ENCODE assay signal across 8 mouse cellular contexts in the genomic region with DNA sequence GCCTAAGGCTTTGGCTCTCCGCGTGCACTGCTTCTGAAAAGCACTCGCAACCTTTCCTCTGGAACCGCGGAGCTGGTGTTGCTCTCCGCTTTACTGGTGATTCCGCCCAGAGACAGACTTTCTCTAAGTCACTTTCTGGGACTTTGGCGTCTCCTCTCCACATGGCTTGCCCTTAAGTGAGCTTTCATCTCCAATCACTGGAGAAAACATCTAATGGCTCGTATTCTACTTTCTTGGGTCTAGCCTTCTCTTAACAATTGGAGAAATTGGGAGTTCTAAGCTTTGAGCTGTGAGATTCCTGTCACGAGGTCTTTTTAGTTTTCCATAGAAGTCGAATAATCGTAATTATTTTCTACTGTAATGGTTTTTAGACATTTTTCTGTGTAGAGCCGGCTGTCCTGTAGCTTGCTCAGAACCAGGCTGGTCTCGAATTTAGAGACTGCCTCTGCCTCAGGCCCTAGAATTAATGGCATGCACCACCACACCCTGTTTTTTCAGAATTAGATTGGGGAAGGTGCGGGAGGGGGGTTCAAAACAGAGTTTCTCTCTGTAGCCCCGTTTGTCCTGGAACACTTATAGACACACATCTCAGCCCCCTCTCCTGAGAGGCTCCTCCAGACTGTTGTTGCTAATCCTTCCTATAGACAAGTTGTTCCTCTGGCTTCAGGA. TPM values are rescaled to one million over a fixed set of nuclear protein-coding genes. Genes with fewer than 3 reads are reported as not detected.
DNase-seq lines count a peak whose midpoint lies in the region; ATAC-seq and TF ChIP-seq lines count a peak whose summit lies in the region.

No protein-coding gene starts in this region.

- no peaks in the 10 kb centered on the region for H3K9me3 ChIP-seq in hindbrain, embryonic 15.5 days
- H3K9me3 ChIP-seq in midbrain, postnatal 0 days (ENCODE audit: low read length), result no peaks in the 10 kb centered on the region

- 1% methylated on average over 16 of the region's 16 CpGs for WGBS in hindbrain, embryonic 15.5 days
- WGBS in midbrain, postnatal 0 days, result 2% methylated on average over 16 of the region's 16 CpGs

- H3K9ac ChIP-seq in hindbrain, embryonic 15.5 days, result peak overlapping the region; percentile 39
- peak overlapping the region; percentile 25; the same call in 1 of the 2 replicates for H3K9ac ChIP-seq in midbrain, postnatal 0 days (replicated peaks; ENCODE audit: low read length, poor library complexity, severe bottlenecking)

- H3K4me3 ChIP-seq in left cerebral cortex, adult 2 months, result peak overlapping the region; percentile 87
- peak overlapping the region; percentile 78 for H3K4me3 ChIP-seq in brown adipose tissue, adult 24 weeks (ENCODE audit: insufficient read depth, low read depth, low read length)
- peak overlapping the region; percentile 79 for H3K4me3 ChIP-seq in hindbrain, embryonic 15.5 days
- H3K4me3 ChIP-seq in midbrain, postnatal 0 days (ENCODE audit: low read depth, low read length), result peak overlapping the region; percentile 83

- peaks cover 13% of the 10 kb centered on the region for H3K36me3 ChIP-seq in hindbrain, embryonic 15.5 days
- peaks cover 3% of the 10 kb centered on the region; the same call in 1 of the 2 replicates for H3K36me3 ChIP-seq in midbrain, postnatal 0 days (ENCODE audit: insufficient read depth, low read length)

- H3K4me1 ChIP-seq in brown adipose tissue, adult 24 weeks (ENCODE audit: control insufficient read depth, insufficient read depth, insufficient read length, low read length), result peaks cover 2% of the 10 kb centered on the region
- H3K4me1 ChIP-seq in hindbrain, embryonic 15.5 days (replicated peaks), result peaks cover 25% of the 10 kb centered on the region
- H3K4me1 ChIP-seq in midbrain, postnatal 0 days (ENCODE audit: insufficient read depth, low read length), result peaks cover 3% of the 10 kb centered on the region; the same call in 1 of the 2 replicates

- H3K27me3 ChIP-seq in hindbrain, embryonic 15.5 days, result no peaks in the 10 kb centered on the region
- no peaks in the 10 kb centered on the region for H3K27me3 ChIP-seq in midbrain, postnatal 0 days (ENCODE audit: insufficient read depth, low read length)

- no peak for TF ChIP-seq CTCF in left cerebral cortex, adult 2 months (IDR thresholded peaks at IDR 0.05)
- no peak for TF ChIP-seq CTCF in midbrain, postnatal 0 days (IDR thresholded peaks at IDR 0.05)

- peak overlapping the region; percentile 90 for H3K4me2 ChIP-seq in hindbrain, embryonic 15.5 days
- H3K4me2 ChIP-seq in midbrain, postnatal 0 days (ENCODE audit: low read depth, low read length, poor library complexity, severe bottlenecking), result peak overlapping the region; percentile 80

- intact Hi-C loops in left cerebral cortex, adult 2 months (cut with DNase I), result loop anchor here (1.0 to 5.0 kb wide), 3 partner anchors 39 to 252 kb away; a partner anchor contains a TSS
- intact Hi-C loops in left cerebral cortex, postnatal 25 days (cut with DNase I), result loop anchor here (2.0 kb wide), 1 partner anchor 39 kb away; a partner anchor contains a TSS

- H3K27ac ChIP-seq in left cerebral cortex, adult 2 months, result no peak overlapping the region
- no peak overlapping the region for H3K27ac ChIP-seq in brown adipose tissue, adult 24 weeks (replicated peaks; ENCODE audit: low read depth, low read length)
- 0 out of 2 replicates have a peak overlapping the region, but pooled peaks have one; percentile 30 for H3K27ac ChIP-seq in hindbrain, embryonic 15.5 days (replicated peaks)
- H3K27ac ChIP-seq in midbrain, postnatal 0 days (ENCODE audit: low read depth, low read length), result no peak overlapping the region

- ATAC-seq in hindbrain, embryonic 15.5 days (ENCODE audit: low FRiP score, low read depth), result no peak
- ATAC-seq in midbrain, postnatal 0 days (ENCODE audit: low FRiP score), result no peak; the same call in 1 of the 2 replicates
- ATAC-seq in granulocyte monocyte progenitor cell, adult 5-6 weeks (replicated peaks; ENCODE audit: poor library complexity, severe bottlenecking), result no peak

- no peak for DNase-seq in left cerebral cortex, adult 2 months (ENCODE audit: extremely low spot score in 1 of 2, low spot score in 2 of 2)
- DNase-seq in left cerebral cortex, postnatal 25 days (ENCODE audit: low spot score in 2 of 2), result no peak
- no peak for DNase-seq in midbrain, postnatal 0 days (ENCODE audit: low spot score)
- no peak for DNase-seq in thymus, adult 18-20 months
- no peak for DNase-seq in right cerebral cortex, adult 18-20 months

RNA-seq across cellular contexts. Expression of a gene that starts 0.7 kb away (rescaled TPM):
- total RNA-seq in left cerebral cortex, adult 2 months (2021), result not detected
- total RNA-seq in left cerebral cortex, postnatal 25 days (2021), result under 1 TPM; 0.27 to 0.39 TPM
- not detected in 2 replicates for polyA plus RNA-seq in brown adipose tissue, adult 24 weeks (2012; ENCODE audit: insufficient read depth, insufficient read length, missing spikeins)
- polyA plus RNA-seq in hindbrain, embryonic 15.5 days (2015; fragmentation: Nextera tagmentation; extraction: Ambion mirVana), result 1.6 and 2.9 TPM in 2 replicates
- 0.14 and 0.27 TPM in 2 replicates for total RNA-seq in midbrain, postnatal 0 days (2014; rRNA removed)
- 0.23 and 0.78 TPM in 2 replicates for polyA plus RNA-seq in midbrain, postnatal 0 days (2015; fragmentation: Nextera tagmentation; extraction: Ambion mirVana)
- total RNA-seq in granulocyte monocyte progenitor cell, adult 5-6 weeks (2014; fragmentation: Nextera tagmentation), result 14.6 and 24.6 TPM in 2 replicates
- 7.8 and 11.0 TPM in 2 replicates for total RNA-seq in granulocyte monocyte progenitor cell, adult 5-6 weeks (2017)

RNA-seq across cellular contexts. Expression of a gene that starts 0.7 kb away (rescaled TPM):
- total RNA-seq in left cerebral cortex, adult 2 months (2021), result 10 to 100 TPM; 28.5 to 29.3 TPM
- total RNA-seq in left cerebral cortex, postnatal 25 days (2021), result 10 to 100 TPM; 28.1 to 32.9 TPM
- polyA plus RNA-seq in brown adipose tissue, adult 24 weeks (2012; ENCODE audit: insufficient read depth, insufficient read length, missing spikeins), result 21.7 and 24.2 TPM in 2 replicates
- 74.4 and 77.3 TPM in 2 replicates for polyA plus RNA-seq in hindbrain, embryonic 15.5 days (2015; fragmentation: Nextera tagmentation; extraction: Ambion mirVana)
- total RNA-seq in midbrain, postnatal 0 days (2014; rRNA removed), result 33.7 and 42.6 TPM in 2 replicates
- 57.4 and 60.9 TPM in 2 replicates for polyA plus RNA-seq in midbrain, postnatal 0 days (2015; fragmentation: Nextera tagmentation; extraction: Ambion mirVana)
- 50.4 and 78.1 TPM in 2 replicates for total RNA-seq in granulocyte monocyte progenitor cell, adult 5-6 weeks (2014; fragmentation: Nextera tagmentation)
- 116 and 137 TPM in 2 replicates for total RNA-seq in granulocyte monocyte progenitor cell, adult 5-6 weeks (2017)

RNA-seq across cellular contexts. Expression of a gene that starts 39.9 kb away (rescaled TPM):
- total RNA-seq in left cerebral cortex, adult 2 months (2021), result 10 to 100 TPM; 35.5 to 40.3 TPM
- total RNA-seq in left cerebral cortex, postnatal 25 days (2021), result 10 to 100 TPM; 31.9 to 34.3 TPM
- polyA plus RNA-seq in brown adipose tissue, adult 24 weeks (2012; ENCODE audit: insufficient read depth, insufficient read length, missing spikeins), result 8.9 and 15.2 TPM in 2 replicates
- 19.5 and 20.3 TPM in 2 replicates for polyA plus RNA-seq in hindbrain, embryonic 15.5 days (2015; fragmentation: Nextera tagmentation; extraction: Ambion mirVana)
- 36.1 and 45.5 TPM in 2 replicates for total RNA-seq in midbrain, postnatal 0 days (2014; rRNA removed)
- 19.9 and 20.2 TPM in 2 replicates for polyA plus RNA-seq in midbrain, postnatal 0 days (2015; fragmentation: Nextera tagmentation; extraction: Ambion mirVana)
- total RNA-seq in granulocyte monocyte progenitor cell, adult 5-6 weeks (2014; fragmentation: Nextera tagmentation), result 23.5 and 29.2 TPM in 2 replicates
- 65.4 and 86.2 TPM in 2 replicates for total RNA-seq in granulocyte monocyte progenitor cell, adult 5-6 weeks (2017)
